Mouse (Mus musculus) kidney, adult 11 months (tissue): ENCODE measurements around the gene Cox7c.
"Not testable (repeated sequence)": the region's sequence is repeated elsewhere in the genome, so short reads cannot be mapped to it uniquely, and the experiment has no call there.

Experiments used
- DNase-seq: peaks from one replicate; pipeline ENCODE4 v3.0.0; 2022

Cox7c gene

DNA sequence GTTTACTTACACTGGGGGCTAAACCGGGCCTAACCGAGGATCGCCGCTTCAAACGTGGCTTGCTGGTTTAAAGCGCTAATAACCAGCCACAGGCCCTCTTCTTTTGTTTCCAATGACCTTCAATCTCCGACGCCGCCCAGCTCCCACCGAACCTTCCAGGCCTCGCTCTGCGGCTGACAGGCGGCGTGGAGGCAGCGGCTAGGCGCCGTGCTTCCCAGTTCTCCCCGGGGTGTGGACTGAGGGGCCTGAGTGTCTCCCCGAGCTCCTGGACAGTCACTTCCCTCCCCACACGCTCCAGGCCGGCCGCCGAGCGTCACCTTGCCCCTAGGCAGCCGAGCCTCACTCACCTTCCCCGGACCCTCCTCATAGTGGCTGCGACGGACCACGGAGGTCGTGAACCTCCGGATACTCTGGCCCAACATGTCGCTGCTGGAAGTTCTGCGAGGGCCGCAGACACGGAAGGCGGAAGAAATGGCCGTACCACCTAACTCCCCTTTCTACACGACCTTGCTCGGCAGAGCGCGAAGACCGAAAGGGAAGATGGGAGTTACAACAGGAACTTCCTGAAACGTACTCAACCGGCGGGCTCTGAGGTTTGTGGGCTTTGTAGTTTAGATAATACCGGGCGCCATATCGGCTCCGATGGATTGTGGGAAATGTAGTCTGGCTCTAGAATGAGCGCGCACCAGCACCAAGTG, at the start of gene Cox7c:
TSS of gene Cox7c (minus strand) at position 651 of the 698 bp plus-strand sequence.
- DNase-seq: peak; percentile 92

DNA sequence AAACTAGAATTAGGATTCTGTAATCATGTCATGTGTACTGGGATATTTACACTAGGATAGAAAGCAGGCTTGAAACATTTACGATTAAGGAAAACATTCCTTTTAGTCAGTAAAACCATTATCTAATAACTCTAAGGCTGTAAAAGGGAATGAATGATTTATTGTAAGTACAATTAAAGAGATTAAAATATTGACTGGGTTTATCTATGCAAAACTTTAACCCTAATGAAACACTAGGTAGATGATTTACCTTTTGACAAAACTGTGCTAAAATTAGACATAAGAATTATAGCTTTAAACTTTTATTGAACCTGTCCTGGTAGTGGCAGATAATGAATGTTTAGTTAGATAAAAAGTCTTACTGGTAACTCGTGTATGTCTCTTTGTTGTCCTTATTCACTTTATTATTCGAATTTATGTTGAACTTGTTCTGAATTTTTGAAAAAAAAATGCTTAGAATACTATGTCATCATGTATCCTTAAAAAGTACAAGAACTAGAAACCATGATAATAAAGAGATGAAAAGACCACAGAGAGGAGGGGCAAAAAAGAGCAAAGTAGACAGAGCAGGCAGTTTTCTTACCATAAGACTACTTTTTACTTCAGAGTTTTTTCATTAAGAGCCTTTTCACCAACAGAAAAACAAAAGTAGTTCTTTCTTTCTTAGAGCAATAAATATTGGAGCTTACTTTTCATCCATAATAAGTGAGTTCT, 21.5 kb upstream of the Cox7c start:
- no peak for DNase-seq

DNA sequence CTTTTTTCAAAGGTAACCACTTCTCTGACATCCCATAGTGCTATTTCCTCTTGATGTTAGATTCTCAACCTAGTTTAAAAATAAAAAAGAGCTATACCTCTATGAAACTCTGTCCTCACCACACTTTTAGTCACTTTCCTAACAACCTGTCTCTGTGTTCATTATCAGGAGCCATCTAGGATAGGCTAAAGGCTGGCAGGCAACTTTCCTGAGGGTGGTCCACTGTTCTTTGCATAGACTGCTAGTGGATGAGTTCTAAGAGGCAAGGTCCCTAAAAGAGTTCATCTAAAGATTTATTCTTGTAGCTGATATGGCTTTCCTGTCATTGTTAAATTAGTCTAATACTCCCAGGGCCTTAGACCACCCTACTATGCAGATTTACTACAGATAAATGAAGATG, 20.8 kb upstream of the Cox7c start:
- no peak for DNase-seq

DNA sequence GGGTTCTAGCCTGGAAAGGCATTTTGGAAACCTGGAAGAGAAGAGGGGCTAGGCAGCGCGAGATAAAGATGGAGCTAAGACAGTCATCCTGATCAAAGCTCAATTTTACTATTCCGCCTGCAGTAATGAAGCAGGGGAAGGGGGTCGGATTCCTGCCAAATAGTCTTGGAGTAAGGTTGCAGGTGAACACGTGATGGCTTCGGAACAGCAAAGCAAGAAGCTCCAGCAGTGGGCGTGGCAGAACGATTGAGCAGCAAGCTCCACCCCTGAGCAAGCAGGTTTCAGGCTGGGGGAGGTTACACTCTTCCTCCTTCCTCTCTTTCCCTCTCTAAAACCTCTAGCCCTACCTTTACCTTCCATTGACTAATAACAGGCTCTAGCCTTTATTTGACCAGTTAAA, 7.4 kb upstream of the Cox7c start:
- not testable (repeated sequence) for DNase-seq

DNA sequence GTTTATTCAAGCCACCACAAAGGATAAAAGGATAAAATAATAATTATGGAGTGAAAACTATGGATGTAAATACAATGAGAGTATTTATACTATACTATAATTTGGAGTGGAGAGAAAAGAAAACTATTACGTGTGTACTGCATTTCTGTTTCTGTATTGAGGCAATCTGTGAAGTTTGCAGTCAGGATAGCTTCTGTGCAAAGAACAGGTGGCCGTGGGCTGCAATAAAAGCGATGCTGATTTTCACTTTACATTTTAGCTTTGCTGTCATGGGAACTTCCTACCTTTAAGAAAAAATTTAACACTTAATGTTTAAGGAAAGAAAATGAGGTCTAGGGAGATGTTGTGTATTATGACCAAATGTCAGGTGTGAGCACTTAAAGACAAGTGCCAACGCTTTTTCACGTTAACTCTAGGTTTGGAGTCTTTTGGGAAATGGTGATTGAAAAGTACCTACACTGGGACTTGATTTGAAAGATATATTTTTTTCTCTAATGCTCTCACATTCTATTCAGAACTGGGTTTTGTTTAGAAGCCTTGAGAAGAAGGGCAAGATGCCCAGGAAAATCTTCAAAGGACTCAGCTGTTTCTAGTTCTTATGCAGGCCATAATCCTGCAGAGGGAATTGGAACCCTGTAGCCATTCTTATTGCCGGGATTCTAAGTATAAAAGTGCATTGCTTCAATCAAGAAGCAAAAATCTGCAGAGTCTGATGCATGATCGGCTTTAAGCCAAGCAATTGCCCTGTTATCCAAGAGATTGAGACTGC, 41.6 kb downstream of the Cox7c start:
- DNase-seq: no peak
